Mouse (Mus musculus): ENCODE measurements around the gene Pik3ap1.

Gene Pik3ap1

DNA sequence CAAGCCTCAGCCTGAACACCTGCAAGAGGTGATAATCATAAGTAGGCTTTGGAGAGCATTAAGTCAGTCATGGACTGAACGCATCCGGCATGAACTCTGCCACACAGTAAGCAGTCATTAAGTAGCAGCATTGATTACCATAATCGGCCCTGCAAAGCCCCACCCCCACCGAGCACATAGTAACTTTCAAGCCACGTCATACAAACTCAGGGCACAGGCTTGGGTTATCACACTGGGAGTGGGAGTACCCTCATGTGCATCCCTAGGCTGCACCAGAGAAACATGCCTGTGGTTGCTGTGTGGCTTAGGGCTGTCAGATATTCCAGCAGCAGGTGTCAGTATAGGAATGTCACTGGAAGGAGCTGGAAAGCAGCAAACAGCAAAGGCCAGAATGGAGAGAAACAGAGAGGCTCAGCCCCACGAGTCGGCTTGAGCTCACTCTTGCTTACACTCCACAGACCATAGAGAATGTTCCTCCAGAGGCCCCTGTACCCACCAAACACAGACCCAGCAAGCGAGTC, 105.1 kb downstream of the Pik3ap1 start:
- DNase-seq (ENCODE audit: low read depth) = no peak

DNA sequence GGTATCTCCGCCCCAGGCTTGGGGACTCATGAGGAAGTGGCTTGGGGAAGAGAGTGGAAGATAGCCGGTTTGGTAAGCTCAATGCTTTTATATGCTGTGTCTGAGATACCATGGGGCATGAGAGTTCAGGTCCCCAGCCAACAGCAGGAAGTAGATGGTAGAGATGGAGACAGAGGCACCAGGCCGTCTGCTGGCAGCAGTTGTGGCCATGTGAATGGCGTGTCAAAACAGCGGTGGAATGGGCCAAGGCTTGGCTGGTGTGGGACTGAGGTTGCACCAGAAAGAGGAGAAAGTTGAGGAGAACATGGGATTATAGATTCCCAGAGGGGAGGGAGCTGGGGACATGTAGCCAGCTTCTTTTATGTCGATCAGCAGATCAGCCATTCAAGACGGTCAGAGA, 106.3 kb downstream of the Pik3ap1 start:
- DNase-seq (ENCODE audit: low read depth) = no peak

DNA sequence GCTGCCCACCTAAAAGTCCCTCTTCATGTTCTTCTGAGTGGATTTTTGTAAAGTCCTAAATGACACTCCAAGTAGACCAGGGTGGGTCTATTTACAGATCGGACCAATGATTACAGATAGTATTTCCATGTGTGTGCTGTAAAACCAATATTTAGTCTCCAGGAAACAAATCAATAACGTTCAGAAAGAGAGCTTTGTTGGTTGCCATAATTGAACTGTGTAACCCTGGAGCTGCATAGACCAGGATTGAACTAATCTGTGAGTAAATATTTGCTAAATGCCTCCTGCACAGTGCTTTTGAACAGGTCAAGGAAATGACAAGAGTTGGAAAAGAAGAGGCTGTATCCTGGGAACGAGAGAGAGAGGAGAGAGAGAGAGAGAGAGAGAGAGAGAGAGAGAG, 109.3 kb downstream of the Pik3ap1 start:
- DNase-seq (ENCODE audit: low read depth) = no peak

DNA sequence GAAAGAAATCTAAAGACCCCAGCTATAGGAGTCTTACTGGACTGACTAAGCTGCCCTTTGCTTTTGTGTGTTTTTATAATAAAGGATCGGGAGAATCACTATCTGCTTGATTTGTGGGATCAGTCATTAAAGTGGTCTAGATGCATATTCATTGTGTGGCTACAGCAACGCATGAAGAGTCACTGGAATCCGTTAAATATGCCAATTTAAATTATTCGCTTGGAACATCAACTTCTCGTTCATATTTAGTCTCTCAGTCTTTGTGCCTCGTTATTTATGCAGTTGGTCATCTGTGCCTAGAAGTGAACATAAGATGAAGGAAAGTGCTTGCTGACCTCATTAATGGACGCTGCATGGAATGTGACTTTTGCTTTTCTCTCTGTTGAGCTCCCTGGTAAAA, 114.0 kb downstream of the Pik3ap1 start:
- no peak for DNase-seq (ENCODE audit: low read depth)

DNA sequence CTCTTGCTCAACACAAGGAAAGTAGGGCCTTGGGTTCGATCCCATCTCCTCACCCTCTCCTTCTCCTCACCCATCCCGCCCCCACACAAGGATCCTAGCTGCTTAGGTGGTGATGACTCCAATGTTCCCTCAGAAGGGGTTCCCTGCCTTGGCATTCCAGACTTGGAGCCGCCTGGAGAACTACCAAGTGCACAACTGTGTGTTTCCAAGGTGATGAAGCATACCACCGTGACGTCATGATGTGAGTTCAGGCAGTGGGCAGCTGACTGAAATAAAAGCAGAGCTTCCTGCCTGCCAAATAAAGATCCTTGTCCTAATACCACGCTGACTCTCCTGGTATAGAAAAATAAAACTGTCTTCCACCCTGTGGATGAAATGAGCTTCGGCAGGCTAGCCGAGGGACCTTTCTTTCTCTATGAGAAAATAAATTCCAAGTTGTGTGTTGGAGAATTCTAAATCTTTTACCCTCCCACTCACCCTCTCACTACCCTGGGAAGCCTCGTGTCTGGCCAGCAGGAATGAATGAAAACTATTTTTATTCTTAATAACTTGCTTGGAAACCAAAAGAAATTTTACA, 114.7 kb downstream of the Pik3ap1 start:
- DNase-seq (ENCODE audit: low read depth) = no peak

DNA sequence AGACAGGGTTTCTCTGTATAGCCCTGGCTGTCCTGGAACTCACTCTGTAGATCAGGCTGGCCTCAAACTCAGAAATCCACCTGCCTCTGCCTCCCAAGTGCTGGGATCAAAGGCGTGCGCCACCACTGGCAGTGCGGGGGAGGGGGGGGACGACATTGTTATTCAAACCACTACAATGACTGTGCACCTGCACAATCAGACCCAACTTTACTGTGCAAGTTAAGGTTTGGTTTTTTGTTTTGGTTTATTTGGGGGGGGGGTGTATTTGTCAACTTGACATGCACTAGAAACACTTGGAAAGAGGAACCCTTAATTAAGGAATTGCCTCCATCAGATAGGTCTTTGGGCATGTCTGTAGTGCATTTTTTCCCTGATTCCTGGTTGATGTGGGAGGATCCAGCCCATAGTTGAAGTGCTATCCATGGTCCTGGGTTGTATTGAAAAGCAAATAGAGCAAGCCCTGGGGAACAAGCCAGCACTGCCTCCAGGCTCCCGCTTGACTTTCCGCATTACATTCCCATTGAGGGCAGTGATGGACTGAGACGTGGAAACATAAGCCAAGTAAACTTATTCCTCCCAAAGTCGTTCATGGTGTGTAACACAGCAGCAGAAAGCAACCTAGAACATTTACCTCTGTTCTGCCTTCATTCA, 118.5 kb downstream of the Pik3ap1 start:
- DNase-seq (ENCODE audit: low read depth) = no peak

DNA sequence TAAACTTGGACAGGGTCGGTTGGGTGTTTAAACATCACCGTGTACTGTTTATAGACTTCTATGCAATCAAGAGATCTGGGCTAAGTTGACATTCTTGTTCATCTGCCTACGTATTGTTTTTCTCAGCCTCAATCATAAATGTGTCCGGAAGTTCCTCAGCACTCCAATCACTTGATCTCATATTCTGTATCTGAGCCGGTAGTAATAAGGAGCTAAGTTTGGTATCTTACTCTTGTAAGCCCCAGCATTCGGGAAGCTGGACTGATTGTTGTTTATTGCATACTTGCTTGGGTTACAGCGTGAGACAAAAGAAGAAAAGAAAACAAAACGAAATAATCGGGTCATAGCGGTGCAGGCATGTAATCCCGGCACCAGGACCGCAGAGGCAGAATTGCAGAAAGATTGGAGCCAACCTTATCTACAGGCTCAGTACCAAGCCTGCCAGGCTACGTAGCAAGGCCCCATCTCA, 120.5 kb downstream of the Pik3ap1 start:
- DNase-seq (ENCODE audit: low read depth) = no peak

DNA sequence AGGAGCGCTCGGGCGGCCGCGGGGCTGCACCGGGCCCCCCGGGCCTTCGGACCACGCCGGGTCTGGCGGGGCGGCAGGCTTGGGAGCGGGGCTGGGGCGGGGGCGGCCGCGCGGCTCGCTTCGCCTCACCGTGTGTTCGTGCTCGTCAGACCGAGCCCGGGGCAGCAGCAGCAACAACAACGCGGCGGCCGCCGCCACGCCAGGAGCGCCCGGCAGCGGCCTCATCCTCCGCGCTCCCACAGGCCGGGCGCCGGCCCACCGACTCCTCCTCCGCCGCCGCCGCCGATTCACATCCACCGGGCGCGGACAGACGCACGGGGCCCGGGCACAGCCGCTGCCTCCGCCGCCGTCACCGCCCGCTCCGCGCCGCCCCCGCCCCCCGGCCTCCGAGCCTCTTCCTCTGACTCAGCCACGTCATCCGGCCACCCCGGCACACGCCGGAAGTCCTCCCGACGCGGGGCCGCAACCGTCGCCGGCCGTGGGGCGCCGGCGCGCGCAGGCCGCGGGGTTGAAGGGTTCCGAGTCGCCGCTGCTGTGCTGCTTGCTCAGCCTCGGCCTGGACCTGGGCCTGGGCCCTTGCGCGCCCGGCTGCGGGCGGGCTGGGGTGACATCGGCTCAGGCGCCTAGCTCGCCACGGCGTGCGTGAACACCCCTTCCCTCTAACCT, 121.1 kb downstream of the Pik3ap1 start, which contains the start of gene Tm9sf3:
Tm9sf3 (minus strand) TSS at position 368 of the 666 bp plus-strand sequence.
- DNase-seq (ENCODE audit: low read depth) = peak; percentile 62

DNA sequence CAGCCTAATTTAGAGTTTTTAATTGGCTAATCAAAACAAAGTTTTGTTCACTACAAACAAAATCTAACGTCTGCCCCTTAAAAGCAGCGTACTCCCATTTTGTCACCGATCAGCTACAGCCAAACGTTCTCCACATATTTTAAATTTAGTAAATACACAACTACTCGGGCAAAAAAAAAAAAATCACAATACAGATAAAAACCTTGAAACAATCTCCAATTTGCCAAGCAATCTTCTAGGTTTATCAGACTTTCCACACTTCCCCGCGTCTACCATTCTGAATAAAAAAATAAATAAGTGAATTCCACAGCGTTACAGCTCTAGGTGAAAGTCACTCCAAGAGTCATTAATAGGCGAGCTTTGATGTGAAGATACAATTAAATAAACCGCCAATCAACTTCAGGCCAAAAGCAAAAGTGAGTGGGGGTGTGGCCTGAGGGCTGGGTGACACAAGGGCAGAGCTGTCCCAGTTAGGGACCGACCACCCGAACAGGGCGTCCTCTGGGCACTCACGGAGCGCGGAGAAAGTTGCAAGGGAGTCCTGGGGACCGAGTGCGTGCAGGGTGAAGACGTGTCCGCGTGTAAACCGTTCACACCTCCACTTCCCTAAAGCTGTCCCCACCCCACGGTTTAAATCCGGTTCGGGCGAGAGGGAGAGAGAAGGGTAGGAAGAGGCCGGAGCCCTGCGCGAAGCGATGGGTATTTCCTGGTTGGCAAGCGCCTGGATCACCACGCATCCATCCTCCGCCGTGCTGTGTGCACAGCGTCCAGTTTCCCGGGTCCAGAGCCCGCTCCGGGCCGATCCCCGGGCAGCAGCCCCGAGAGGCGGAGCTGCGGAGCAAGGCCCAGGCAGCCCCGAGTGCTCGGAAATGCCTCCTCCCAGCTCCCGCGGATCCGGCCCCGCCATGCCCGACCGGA, 121.9 kb downstream of the Pik3ap1 start:
- DNase-seq (ENCODE audit: low read depth) = peak; percentile 53

DNA sequence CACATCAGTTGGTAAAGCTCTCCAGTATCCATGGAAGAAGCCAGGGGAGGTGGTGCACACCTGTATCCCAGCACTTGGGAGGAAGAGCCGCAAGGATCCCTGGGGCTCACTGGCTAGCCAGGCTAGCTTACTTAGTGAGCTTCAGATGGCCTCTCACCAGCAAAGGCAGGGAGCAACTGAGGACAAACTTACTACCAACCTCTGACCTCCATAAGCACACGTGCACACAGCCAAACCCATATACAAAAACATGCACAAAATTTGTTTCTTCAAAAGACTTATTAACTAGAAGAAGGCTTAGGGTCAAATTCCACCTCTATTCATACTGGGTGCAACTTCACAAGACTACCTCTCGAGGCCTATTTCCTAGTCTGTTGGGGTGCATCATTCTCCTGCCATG, 124.2 kb downstream of the Pik3ap1 start:
- no peak for DNase-seq (ENCODE audit: low read depth)

DNA sequence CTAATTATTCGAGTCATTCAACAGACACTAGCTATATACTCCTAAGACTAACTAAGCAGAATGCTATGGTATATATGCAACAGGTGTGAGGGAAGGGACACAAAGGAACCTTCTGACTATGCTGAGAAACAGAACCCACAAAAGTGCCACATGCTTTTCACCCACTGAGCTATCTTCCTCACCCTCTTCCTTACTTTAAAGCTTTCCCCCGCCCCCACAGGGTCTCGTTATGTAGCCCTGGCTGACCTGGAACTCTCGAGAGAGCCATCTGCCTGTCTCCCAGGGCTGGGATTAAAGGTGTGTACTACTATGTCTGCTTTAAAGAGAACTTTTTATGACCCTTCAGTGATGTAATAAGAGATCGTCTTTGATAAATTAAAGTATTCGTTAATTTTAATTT, 125.6 kb downstream of the Pik3ap1 start:
- no peak for DNase-seq (ENCODE audit: low read depth)

DNA sequence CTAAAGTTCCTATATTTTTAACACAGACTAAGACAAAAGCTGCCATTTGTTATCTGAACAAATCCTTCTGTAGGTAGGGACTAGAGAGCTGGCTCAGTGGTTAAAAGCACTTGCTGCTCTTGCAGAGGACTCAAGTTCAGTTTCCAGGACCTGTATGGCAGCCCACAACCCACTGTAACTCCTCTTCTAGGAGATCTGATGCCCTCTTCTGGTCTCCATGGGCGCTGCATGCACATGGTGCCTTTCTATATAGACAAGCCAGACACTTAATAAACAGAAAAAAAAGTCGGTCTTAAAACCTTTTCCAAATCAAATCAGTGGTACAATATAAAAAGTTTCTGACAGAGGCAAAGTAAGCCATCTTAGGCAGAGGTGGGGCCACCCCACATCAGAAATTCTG, 126.2 kb downstream of the Pik3ap1 start:
- no peak for DNase-seq (ENCODE audit: low read depth)

DNA sequence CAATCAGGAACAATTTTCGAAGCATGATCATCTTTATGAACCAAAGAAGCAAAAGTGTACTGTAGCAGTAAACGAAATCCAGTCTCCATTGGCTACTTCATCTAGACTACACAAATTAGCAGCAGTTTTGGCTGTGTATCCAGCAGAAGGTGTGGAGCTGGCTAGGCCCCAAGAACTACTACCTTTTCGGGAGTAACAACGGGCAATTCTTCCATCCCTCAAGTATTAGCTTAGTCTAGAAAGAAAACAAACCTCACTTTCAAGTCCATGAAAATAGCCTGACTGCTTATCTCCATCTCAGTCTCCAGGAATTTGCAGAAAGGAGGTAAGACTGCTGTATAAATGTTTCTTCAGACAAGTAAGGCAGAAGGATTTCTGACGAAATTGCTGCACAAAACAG, 130.3 kb downstream of the Pik3ap1 start:
- no peak for DNase-seq (ENCODE audit: low read depth)

DNA sequence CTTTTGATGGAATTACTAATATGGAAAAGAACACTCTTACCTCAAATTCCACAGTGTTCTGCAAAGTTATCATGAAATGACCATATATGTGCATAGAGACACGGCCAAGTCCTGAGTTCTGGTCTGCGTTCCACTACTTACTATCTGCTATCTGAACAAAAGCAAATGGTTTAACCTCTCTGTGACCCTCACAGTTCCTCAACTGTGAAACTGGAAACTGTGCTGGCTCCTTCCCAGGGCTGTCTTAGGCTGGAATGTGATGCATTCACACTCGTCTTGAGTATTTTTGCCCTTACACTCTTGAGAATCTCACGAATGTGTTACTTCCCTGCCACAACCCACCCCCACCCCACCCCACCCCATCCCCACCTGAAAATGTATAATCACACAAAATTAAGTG, 135.9 kb downstream of the Pik3ap1 start:
- DNase-seq (ENCODE audit: low read depth) = no peak

DNA sequence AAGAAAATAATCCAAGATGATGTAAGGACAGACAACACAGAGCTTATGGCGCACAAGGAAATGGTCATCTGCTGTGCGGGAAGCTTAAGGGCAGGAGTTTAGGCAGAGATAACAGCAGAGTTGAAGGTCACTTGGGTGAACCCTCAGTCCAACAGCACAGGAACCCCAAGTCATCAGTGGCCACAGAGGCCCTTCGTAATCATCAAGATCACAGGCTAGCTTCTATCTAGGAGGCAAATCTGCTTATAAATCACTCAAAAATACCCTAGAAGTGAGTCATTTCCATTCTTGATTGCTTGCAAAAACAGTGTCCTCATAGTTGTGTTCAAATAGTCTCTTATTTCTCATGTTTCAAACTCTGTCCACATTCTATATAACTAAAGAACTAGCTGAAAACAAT, 136.6 kb downstream of the Pik3ap1 start:
- DNase-seq (ENCODE audit: low read depth) = no peak

DNA sequence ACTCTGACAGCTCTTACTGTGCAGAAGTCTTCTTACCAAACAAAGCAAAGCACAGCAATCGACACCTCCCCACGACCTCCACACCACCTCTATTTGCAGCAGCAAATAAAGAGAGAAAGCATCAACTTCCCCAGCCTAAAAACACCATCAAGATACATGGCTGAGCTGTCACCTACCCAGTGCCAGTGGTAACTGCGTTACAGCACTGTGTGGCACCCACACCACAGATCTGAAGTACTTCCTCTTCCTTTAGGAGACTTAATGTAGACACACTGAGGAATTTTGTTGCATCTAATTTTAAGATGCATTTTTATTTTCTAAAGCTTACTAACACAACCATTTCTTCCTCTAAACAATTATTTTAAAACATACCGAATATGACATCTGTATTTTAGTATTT, 138.6 kb downstream of the Pik3ap1 start:
- DNase-seq (ENCODE audit: low read depth) = no peak

DNA sequence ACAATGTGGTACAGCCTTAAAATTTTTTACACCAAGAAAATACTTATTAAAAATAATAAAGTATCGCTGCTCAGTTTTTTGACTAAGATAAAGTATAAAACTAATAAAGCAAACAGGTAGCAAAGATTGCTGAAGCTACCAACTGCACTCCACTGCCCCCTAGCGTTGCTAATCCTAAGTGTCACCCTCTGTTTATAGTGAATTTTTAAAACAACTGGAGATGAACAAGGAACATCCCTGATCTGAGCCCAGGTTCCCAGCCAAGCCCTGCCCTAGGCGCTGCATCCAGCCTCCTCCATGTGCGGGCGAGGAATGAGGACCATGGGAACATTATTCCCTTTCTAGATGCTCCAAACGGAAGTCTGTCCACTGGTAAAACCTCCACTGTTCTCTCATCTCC, 140.3 kb downstream of the Pik3ap1 start:
- peak; percentile 36 for DNase-seq (ENCODE audit: low read depth)

DNA sequence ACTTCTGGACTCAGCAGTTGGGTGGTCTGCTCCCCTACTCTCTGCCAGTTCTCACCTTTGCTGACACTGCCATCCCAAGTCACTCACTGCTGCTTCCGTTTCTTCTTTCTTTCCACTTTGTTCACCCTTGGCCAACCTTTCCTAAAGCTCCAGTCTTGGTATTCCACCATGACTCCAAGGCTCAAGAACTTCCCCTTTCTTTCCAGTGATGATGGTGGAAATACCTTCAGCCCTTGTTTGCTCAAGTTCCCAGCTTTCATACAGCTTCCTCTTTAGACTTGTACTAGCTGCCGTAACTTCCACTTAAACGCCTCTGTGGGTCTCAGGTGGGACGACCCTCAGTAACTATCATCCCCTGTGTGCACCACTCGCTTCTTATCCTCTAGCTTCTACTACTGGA, 142.9 kb downstream of the Pik3ap1 start:
- no peak for DNase-seq (ENCODE audit: low read depth)

DNA sequence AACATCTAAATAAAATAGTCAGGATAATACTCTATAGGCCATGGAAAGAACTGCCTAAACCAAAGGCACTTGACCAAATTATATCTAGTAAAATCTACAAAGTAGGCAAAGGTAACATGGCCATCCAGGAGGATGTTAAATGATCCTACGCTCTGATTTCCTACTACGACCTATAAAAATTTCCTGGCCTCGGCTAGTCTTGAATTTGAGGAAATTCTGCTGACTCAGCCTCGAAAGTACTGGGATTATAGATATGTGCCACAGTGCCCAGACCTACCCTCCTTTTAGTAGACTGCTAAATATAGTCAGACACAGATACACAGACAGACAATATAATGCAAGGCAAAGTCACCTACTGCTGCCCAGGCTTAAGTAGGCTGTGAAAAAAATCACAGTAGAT, 151.2 kb downstream of the Pik3ap1 start:
- DNase-seq (ENCODE audit: low read depth) = no peak

Data from c-Kit-positive CD71-negative TER-119-negative erythroid progenitor cells, embryonic 14.5 days (primary cell).